Mouse (Mus musculus): ENCODE results near the gene Plekhg3. TPM values are rescaled to one million over a fixed set of nuclear protein-coding genes. Genes with fewer than 3 reads are reported as not detected.

Gene Plekhg3
- total RNA-seq, 2 experiments from 2014 or later: 3.8 to 4.8 TPM

- no peak for DNase-seq (ENCODE audit: extremely low spot score in 1 of 2, low spot score in 2 of 2)
- intact Hi-C loops (cut with DNase I): no loop called here
Measured at GRCm38 (mm10) chr12:76545786-76546370, 15.2 kb downstream of the Plekhg3 start.

DNA sequence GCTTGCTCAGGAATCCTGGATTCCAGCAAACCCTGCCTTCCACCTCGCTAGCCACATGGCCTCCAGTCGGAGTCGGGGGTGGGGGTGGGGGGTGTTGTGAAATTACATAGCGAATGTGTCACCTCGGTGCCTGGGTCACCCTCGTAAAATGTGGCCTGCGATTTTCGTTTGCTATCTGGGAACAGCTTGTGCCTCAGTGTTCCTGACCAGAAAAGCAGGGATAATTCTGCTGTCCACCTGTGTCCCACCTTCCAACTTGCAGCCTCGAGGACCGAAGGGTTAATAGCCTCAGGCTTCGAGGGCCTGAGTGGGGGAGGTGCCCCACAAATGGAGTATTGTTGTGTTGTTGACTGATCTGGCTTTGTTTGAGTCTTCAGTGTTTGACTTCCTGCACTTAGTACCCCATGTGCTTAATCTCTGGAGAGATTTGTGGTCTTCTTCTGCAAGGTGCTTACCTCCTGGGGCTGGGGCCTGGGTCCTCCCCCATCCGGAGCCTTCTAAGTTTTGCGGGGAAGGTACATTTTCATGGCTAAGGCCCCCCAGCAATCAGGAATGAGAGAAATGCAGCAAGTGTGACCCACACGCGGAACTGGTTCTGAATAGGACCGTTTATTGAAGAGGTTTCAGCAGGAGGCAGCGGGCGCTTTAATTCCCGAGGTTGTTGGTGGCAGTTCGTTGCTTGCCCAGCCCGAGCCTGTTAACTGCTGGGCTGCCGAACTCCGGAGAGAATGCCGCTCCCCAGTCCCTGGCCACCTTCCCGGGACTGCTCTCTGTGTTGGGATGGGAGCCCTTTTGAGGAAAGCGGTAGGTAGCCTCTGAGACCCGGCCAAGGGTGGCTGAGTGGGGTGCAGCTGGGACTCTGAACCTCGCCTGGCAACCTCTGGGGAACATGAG is 15.9 kb downstream of the Plekhg3 start:
- peak in 1 of 2 experiments; percentile 55 for DNase-seq (ENCODE audit: extremely low spot score in 1 of 2, low spot score in 2 of 2)
- intact Hi-C loops (cut with DNase I): no loop called here

DNA sequence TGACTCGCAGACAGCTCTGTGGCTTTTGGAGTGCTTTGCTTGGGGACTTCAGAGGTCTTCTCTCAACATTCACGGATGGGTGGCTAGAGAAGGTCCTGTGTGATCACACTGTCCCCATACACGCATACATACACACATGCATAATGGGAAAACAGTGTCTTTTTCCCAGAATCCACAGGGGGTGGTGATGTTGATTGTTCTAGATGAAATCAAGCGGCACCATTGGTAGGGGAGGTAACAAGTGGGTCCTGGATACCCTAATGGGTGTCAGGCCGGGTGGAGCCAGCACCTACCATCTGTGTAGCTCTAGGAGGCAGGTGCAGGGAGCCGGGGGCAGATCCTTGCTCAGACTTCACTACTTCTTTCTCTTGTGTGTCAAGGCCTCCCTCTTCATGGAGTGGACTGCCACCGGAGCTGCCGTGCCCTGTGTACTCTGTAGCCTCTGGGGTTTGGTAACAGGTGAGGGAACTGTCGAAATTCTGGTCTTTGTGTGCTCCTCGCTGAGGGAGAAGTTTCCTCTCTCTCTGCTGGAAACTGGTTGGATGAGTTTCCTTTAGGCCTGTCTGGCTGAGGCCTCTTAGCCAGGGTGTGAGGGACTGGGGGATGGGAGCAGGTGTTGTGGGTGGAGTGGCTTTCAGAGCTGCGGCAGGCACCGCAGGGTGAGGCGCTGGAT is 16.9 kb downstream of the Plekhg3 start:
- no peak for DNase-seq (ENCODE audit: extremely low spot score in 1 of 2, low spot score in 2 of 2)
- intact Hi-C loops (cut with DNase I): no loop called here

DNA sequence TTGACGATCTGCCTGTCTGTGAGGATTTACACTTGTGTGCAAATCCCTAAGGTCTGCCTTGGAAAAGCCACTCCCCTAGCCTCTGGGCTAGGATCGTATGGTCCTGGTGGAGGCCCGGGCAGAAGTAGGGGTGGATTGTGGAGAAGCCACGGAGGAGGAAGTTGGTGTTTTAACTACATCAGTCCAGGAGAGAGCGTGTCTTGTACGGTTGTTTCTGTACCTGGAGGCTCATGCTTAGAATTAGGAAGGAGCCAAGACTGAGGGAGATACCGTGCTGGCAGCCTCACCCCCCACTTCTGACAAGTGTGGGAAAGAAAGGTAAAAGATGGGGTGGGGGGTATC is 17.4 kb downstream of the Plekhg3 start:
- no peak for DNase-seq (ENCODE audit: extremely low spot score in 1 of 2, low spot score in 2 of 2)
- intact Hi-C loops (cut with DNase I): no loop called here

- intact Hi-C loops (cut with DNase I): no loop called here
- no peak for DNase-seq (ENCODE audit: extremely low spot score in 1 of 2, low spot score in 2 of 2)
Measured at GRCm38 (mm10) chr12:76549203-76549602, 18.5 kb downstream of the Plekhg3 start.

GRCm38 (mm10) chr12:76552321-76552720 is 21.6 kb downstream of the Plekhg3 start:
- DNase-seq (ENCODE audit: extremely low spot score in 1 of 2, low spot score in 2 of 2): no peak
- intact Hi-C loops (cut with DNase I): no loop called here

GRCm38 (mm10) chr12:76552958-76553357 is 22.3 kb downstream of the Plekhg3 start:
- intact Hi-C loops (cut with DNase I): no loop called here

DNA sequence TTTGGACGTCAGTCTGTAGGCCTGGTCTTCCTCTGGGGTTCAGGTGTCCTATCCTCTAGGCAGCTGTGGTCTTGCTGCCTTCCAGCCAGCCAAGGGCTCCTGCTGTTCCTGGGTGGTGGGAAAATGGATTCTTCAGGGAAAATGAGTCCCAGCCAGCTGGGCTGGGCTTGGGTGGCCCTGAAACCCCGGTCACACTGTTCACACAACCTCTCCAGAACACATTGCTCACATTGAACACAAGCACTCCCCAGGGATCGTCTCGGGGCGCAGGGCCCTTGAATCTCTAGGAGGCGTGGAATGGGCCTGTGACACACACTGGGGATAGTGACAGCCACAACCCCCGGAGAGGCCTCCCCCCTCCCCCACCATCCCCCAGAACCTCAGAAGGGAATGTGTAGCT is 23.2 kb downstream of the Plekhg3 start:
- intact Hi-C loops (cut with DNase I): no loop called here

More at GRCm38 (mm10) chr12:76552958-76553357, 22.3 kb downstream of the Plekhg3 start:
- no peak for DNase-seq (ENCODE audit: extremely low spot score in 1 of 2, low spot score in 2 of 2)

GRCm38 (mm10) chr12:76554392-76554791 is 23.7 kb downstream of the Plekhg3 start:
- intact Hi-C loops (cut with DNase I): no loop called here

More for the DNA sequence above, 23.2 kb downstream of the Plekhg3 start:
- DNase-seq (ENCODE audit: extremely low spot score in 1 of 2, low spot score in 2 of 2): peak in 1 of 2 experiments; percentile 48

DNA sequence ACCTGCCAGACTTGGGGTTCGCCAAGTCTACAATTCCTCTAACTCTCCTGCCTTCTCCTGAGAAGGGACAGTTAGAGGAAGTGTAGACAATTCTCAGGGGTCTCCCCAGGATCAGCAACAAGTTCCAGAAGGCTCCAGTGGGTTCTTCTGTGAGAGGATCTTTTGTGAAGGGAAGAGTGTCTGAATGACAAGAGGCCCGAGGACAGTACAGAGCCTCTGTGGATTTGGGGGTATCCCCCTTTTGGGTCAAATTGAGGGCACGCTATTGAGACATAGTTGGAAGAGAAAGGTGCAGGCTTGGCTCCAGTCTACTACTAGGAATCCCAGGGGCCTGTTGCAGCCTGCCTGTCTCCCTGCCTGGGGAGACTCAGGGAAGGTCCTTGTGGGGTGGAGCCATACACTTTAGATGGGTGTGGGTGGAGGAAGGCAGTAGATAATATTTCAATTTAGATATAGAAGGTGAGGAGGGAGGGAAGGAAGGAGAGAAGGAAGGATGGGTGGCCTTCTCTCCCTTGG is 24.2 kb downstream of the Plekhg3 start:
- intact Hi-C loops (cut with DNase I): no loop called here
- no peak for DNase-seq (ENCODE audit: extremely low spot score in 1 of 2, low spot score in 2 of 2)

More at GRCm38 (mm10) chr12:76554392-76554791, 23.7 kb downstream of the Plekhg3 start:
- DNase-seq (ENCODE audit: extremely low spot score in 1 of 2, low spot score in 2 of 2): no peak

DNA sequence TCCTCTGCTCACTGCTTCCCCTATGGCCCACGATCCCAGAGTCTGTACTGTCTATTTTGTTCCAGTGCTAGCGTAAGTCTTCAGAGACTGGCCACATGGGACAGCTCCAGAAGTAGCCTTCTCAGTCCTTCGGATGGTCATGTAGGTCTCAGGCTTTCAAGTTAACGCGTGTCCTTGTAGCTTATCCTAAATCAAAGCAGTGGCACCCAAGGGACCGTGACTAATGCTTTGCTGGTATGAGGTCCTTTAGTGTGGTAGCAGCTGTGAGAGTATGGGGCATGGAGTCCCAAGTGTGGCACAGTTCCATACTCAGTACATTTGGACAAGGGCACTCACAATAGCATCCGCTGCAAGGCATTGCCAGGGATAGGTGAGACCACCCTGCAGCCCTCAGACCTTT is 25.5 kb downstream of the Plekhg3 start:
- intact Hi-C loops (cut with DNase I): no loop called here
- no peak for DNase-seq (ENCODE audit: extremely low spot score in 1 of 2, low spot score in 2 of 2)

- intact Hi-C loops (cut with DNase I): no loop called here
- no peak for DNase-seq (ENCODE audit: extremely low spot score in 1 of 2, low spot score in 2 of 2)
Measured at GRCm38 (mm10) chr12:76556745-76557389, 26.2 kb downstream of the Plekhg3 start.

DNA sequence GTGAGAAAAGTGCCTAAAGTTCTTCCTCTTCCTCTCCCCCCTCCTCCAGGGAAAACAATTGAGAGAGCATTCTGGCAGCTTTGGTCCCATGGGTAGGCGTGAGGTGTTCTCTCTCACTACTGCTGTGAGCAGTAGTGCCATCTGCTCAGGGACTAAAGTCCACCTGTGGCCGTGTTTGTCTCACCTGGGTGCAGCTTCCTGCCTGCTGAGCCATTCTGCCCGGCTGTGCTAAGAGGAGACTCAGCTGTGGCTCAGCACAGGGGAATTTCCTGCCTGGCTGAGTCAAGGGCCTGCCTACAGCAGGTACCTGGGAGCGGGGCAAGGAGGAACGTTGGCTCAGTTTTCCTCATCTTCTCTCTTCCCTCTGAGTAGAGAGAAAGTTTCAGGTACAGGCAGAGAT is 27.5 kb downstream of the Plekhg3 start:
- no peak for DNase-seq (ENCODE audit: extremely low spot score in 1 of 2, low spot score in 2 of 2)

GRCm38 (mm10) chr12:76562196-76562595 is 31.5 kb downstream of the Plekhg3 start:
- intact Hi-C loops (cut with DNase I): no loop called here
- no peak for DNase-seq (ENCODE audit: extremely low spot score in 1 of 2, low spot score in 2 of 2)

More for the DNA sequence above, 27.5 kb downstream of the Plekhg3 start:
- intact Hi-C loops (cut with DNase I): no loop called here

- DNase-seq (ENCODE audit: extremely low spot score in 1 of 2, low spot score in 2 of 2): no peak
- intact Hi-C loops (cut with DNase I): no loop called here
Measured at GRCm38 (mm10) chr12:76566284-76566683, 35.6 kb downstream of the Plekhg3 start.

- intact Hi-C loops (cut with DNase I): no loop called here
- no peak for DNase-seq (ENCODE audit: extremely low spot score in 1 of 2, low spot score in 2 of 2)
Measured at GRCm38 (mm10) chr12:76570221-76570940, 39.7 kb downstream of the Plekhg3 start.

DNA sequence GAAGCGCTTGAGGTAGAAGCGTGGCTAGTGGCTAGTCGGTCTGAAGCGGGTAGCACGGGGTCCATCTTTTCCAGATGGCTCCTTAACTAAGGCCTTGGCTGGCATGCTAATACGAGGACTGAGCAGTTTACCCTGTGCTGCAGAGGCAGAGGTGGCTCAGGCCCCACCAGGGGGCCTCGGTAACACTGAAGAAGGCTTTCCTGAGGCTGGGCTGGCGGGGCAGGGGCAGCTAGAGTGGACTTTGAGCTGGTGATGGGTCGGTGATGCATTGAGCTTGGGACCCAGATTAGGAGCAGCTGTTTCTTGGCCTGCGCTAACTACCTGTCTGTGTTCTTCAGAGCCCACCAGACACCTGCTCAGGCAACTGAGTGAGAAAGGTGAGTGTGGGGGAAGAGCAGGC is 40.6 kb downstream of the Plekhg3 start:
- intact Hi-C loops (cut with DNase I): no loop called here
- DNase-seq (ENCODE audit: extremely low spot score in 1 of 2, low spot score in 2 of 2): no peak

All from left cerebral cortex, postnatal 10 days (tissue).